ENCODE assay signal across 24 mouse cellular contexts in the genomic region with DNA sequence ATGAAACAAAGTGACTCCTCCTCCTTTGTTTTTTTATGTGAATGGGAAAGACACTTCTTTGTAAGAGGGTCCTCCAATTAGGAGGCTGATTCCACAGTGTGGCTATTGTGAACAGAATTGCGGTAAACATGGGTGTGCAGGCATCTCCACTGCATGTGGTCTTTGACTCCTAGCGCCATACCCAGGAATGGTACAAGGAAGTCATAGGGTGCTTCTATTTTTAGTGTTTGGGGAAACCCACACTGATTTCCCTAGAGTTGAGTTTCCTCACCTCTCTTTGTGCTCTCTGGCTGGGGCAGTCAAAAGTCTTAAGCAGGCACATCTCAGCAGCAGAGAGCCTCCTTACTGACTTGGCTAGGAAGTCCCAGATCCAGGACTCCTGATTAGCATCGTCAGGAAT. TPM values are rescaled to one million over a fixed set of nuclear protein-coding genes. Genes with fewer than 3 reads are reported as not detected.
DNase-seq lines count a peak whose midpoint lies in the region; ATAC-seq and TF ChIP-seq lines count a peak whose summit lies in the region.
"Had no signal": no experiment of that assay in that cellular context is flagged by ENCODE, and none has a peak within 500 bp of the region (broad histone marks: within the 10 kb centered on the region; RNA-seq: fewer than 3 reads in every experiment).

No protein-coding gene starts in this region.

- no peak for TF ChIP-seq EP300 in ES-Bruce4 (IDR thresholded peaks at IDR 0.05; ENCODE audit: insufficient read depth, low read depth, low read length)

- H3K4me2 ChIP-seq in intestine, postnatal 0 days (replicated peaks; ENCODE audit: low read depth): no peak overlapping the region
- H3K4me2 ChIP-seq: embryonic facial prominence, embryonic 13.5 days; forebrain, embryonic 12.5 days; forebrain, embryonic 15.5 days; heart, embryonic 11.5 days; hindbrain, embryonic 12.5 days; hindbrain, embryonic 15.5 days; intestine, embryonic 15.5 days had no signal

- no peaks in the 10 kb centered on the region for H3K27me3 ChIP-seq in ES-Bruce4 (ENCODE audit: control insufficient read depth, insufficient read depth, low read length, poor library complexity, severe bottlenecking)
- no peaks in the 10 kb centered on the region for H3K27me3 ChIP-seq in intestine, postnatal 0 days (replicated peaks; ENCODE audit: control insufficient read depth, insufficient read depth, low read length)
- H3K27me3 ChIP-seq: embryonic facial prominence, embryonic 13.5 days; forebrain, embryonic 12.5 days; forebrain, embryonic 15.5 days; hindbrain, embryonic 12.5 days; hindbrain, embryonic 15.5 days; intestine, embryonic 15.5 days had no signal

- ATAC-seq in intestine, postnatal 0 days: no peak
- ATAC-seq: forebrain, embryonic 15.5 days; intestine, embryonic 15.5 days had no signal

- H3K9me3 ChIP-seq in ES-Bruce4 (replicated peaks; ENCODE audit: control insufficient read depth, insufficient read depth, low read length, poor library complexity, severe bottlenecking): no peaks in the 10 kb centered on the region
- no peaks in the 10 kb centered on the region for H3K9me3 ChIP-seq in intestine, postnatal 0 days (ENCODE audit: control insufficient read depth)
- H3K9me3 ChIP-seq: embryonic facial prominence, embryonic 10.5 days; embryonic facial prominence, embryonic 13.5 days; forebrain, embryonic 12.5 days; forebrain, embryonic 15.5 days; hindbrain, embryonic 12.5 days; hindbrain, embryonic 15.5 days; intestine, embryonic 15.5 days had no signal

- no peaks in the 10 kb centered on the region for H3K36me3 ChIP-seq in ES-Bruce4 (ENCODE audit: control insufficient read depth, insufficient read depth, low read length, poor library complexity, severe bottlenecking)
- H3K36me3 ChIP-seq in intestine, postnatal 0 days (ENCODE audit: control insufficient read depth, insufficient read depth): no peaks in the 10 kb centered on the region
- H3K36me3 ChIP-seq: embryonic facial prominence, embryonic 10.5 days; embryonic facial prominence, embryonic 13.5 days; forebrain, embryonic 12.5 days; forebrain, embryonic 15.5 days; hindbrain, embryonic 12.5 days; hindbrain, embryonic 15.5 days; intestine, embryonic 15.5 days had no signal

- no peak overlapping the region for H3K9ac ChIP-seq in ES-Bruce4 (ENCODE audit: low read depth, poor library complexity, severe bottlenecking)
- no peak overlapping the region for H3K9ac ChIP-seq in intestine, postnatal 0 days (ENCODE audit: low read depth, low read length)
- H3K9ac ChIP-seq: embryonic facial prominence, embryonic 13.5 days; forebrain, embryonic 12.5 days; forebrain, embryonic 15.5 days; hindbrain, embryonic 12.5 days; hindbrain, embryonic 15.5 days; intestine, embryonic 15.5 days had no signal

- no peak overlapping the region for H3K4me3 ChIP-seq in ES-Bruce4 (ENCODE audit: low read depth, low read length)
- H3K4me3 ChIP-seq in bone marrow macrophage, adult 2 months (ENCODE audit: insufficient read depth, low read length): no peak overlapping the region
- no peak overlapping the region for H3K4me3 ChIP-seq in intestine, postnatal 0 days (ENCODE audit: low read depth, low read length)
- H3K4me3 ChIP-seq: embryonic facial prominence, embryonic 10.5 days; embryonic facial prominence, embryonic 13.5 days; erythroblast, embryonic 14.5 days; forebrain, embryonic 12.5 days; forebrain, embryonic 15.5 days; heart, adult 2 months; hindbrain, embryonic 12.5 days; hindbrain, embryonic 15.5 days; intestine, embryonic 15.5 days had no signal

- H3K4me1 ChIP-seq in ES-Bruce4 (ENCODE audit: control insufficient read depth, insufficient read depth, low read length): no peaks in the 10 kb centered on the region
- H3K4me1 ChIP-seq in bone marrow macrophage, adult 2 months (ENCODE audit: control insufficient read depth, insufficient read depth, low read length): peaks cover 29% of the 10 kb centered on the region
- H3K4me1 ChIP-seq in intestine, postnatal 0 days (replicated peaks; ENCODE audit: control insufficient read depth, insufficient read depth, low read length): no peaks in the 10 kb centered on the region
- H3K4me1 ChIP-seq: forebrain, embryonic 12.5 days; forebrain, embryonic 15.5 days; hindbrain, embryonic 12.5 days; hindbrain, embryonic 15.5 days had no signal

- 0 out of 2 replicates have a peak overlapping the region, but pooled peaks have one; percentile 21 for H3K27ac ChIP-seq in ES-Bruce4 (ENCODE audit: insufficient read depth, low read length)
- peak overlapping the region; percentile 13; the same call in 1 of the 2 replicates for H3K27ac ChIP-seq in bone marrow macrophage, adult 2 months (ENCODE audit: insufficient read depth, low read depth, low read length)
- H3K27ac ChIP-seq in intestine, postnatal 0 days (ENCODE audit: low read depth, low read length): no peak overlapping the region
- H3K27ac ChIP-seq: embryonic facial prominence, embryonic 10.5 days; forebrain, embryonic 12.5 days; forebrain, embryonic 15.5 days; heart, adult 2 months; hindbrain, embryonic 12.5 days; hindbrain, embryonic 15.5 days; intestine, embryonic 15.5 days had no signal

- no peak for TF ChIP-seq POLR2A in ES-Bruce4 (IDR thresholded peaks at IDR 0.05; ENCODE audit: insufficient read depth, low read length)
- no peak for TF ChIP-seq POLR2A in bone marrow macrophage, adult 2 months (IDR thresholded peaks at IDR 0.05; ENCODE audit: borderline replicate concordance, low read depth, low read length)

- no peak for TF ChIP-seq CTCF in ES-Bruce4 (IDR thresholded peaks at IDR 0.05; ENCODE audit: low read depth, low read length)
- TF ChIP-seq CTCF in bone marrow macrophage, adult 2 months (IDR thresholded peaks at IDR 0.05; ENCODE audit: low read depth, low read length): no peak
- no peak for TF ChIP-seq CTCF in intestine, postnatal 0 days (IDR thresholded peaks at IDR 0.05; ENCODE audit: low read depth)

- 81% methylated on average over 3 of the region's 3 CpGs for WGBS in intestine, postnatal 0 days

- peak; percentile 18 for DNase-seq in retina, postnatal 1 day
- no peak for DNase-seq in retina, embryonic 14.5 days (ENCODE audit: low spot score)
- DNase-seq in right cerebral cortex, postnatal 36 days (ENCODE audit: low spot score in 2 of 2): no peak
- DNase-seq: adrenal gland, adult 2 months; adrenal gland, postnatal 14 days; cerebellum, adult 11-12 months; cerebellum, adult 8-10 months; cerebellum, postnatal 10 days; cerebellum, postnatal 36 days; embryo, embryonic 11 days; gastrocnemius, postnatal 25 days; heart, adult 2 months had no signal

RNA-seq across cellular contexts. Expression of a gene that starts 14.4 kb away (rescaled TPM):
- polyA plus RNA-seq in ES-Bruce4 (2011; ENCODE audit: insufficient read depth, insufficient read length, low read depth, missing spikeins): 19.9 and 21.1 TPM in 2 replicates
- 1.2 and 1.8 TPM in 2 replicates for polyA plus RNA-seq in bone marrow macrophage, adult 2 months (2012; ENCODE audit: insufficient read depth, insufficient read length, missing spikeins)
- 91.0 and 98.5 TPM in 2 replicates for polyA plus RNA-seq in intestine, postnatal 0 days (2015; fragmentation: Nextera tagmentation; extraction: Ambion mirVana)
